Mouse (Mus musculus): ENCODE results near the gene Mtfr1l. TPM values are rescaled to one million over a fixed set of nuclear protein-coding genes. Genes with fewer than 3 reads are reported as not detected.

Gene Mtfr1l
- 39.0 and 39.8 TPM in 2 replicates for polyA plus RNA-seq (2012; ENCODE audit: low replicate concordance)

DNA sequence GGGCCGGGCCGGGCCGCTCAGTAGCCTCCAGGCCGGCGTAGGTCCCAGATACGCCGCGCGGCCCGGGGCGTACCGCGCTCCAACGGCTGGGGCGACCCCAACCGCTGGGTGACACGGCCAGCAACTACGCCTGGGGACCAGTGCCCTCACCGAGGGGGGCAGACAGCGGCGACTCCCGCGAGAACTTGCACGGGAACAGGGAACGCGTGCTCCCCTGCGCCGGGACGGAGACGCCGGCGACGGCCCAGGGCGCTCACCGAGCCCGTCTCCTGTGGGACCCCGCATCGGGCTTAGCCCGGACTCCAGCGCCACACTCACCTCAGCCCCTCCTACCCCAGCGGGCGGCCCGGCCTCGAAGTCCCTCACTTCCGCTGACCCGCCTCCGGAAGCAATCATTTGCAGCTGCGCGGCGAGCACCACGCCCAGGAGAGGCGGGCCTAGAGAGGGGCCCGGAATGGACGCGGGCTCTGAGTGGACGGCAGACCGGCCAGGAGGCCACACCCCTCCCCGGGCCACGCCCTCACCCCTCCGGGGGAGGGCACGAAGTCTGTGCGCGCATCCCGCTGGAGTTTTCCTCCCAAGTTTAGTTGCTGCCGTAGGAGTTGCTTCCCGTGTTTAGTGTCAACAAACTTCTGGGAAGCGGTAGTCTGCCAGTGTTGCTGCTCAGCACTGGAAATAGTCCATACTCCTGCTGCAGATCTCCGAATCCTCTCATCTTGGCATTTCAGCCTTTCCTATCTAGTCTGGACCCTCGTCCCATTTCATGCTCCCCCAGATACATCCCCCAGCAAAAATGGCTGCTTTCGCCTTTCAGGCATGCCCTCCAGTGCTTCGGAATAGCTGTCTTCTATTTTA, at the start of gene Mtfr1l:
Mtfr1l (minus strand) TSS at position 456 of the 855 bp plus-strand sequence.

GRCm38 (mm10) chr4:134551494-134552316, 16.5 kb upstream of the Mtfr1l start, which contains the start of gene Selenon:
Gene Selenon (minus strand): TSS chr4:134552166.

DNA sequence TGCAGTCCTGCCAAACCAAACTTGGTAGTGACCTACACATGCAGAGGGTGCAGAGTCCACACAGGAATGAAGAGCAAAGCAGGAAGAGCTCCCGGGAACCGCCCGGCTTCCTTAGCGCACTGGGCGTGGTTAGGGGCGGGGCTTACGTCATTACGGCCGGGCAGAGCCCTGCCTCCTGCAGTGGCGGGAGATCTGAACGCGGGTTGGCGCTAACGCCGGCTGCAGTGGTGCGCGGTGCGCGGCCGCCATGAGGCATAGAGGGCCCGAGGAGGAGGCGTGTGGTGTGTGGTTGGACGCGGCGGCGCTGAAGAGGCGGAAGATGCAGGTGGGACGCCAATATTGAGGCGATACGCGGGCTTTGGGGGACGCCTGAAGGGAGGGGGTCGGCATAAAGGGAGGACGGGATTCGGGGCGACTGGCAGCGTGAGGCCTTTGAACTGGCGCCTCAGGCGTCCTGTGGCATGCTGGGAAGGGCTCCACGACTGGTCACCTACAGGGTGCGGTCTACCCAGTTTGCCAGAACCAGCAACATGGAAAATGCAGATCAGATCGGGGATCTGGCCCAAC, 24.3 kb downstream of the Mtfr1l start, which contains the start of gene Aunip:
Aunip (plus strand) TSS at position 155 of the 567 bp plus-strand sequence.

DNA sequence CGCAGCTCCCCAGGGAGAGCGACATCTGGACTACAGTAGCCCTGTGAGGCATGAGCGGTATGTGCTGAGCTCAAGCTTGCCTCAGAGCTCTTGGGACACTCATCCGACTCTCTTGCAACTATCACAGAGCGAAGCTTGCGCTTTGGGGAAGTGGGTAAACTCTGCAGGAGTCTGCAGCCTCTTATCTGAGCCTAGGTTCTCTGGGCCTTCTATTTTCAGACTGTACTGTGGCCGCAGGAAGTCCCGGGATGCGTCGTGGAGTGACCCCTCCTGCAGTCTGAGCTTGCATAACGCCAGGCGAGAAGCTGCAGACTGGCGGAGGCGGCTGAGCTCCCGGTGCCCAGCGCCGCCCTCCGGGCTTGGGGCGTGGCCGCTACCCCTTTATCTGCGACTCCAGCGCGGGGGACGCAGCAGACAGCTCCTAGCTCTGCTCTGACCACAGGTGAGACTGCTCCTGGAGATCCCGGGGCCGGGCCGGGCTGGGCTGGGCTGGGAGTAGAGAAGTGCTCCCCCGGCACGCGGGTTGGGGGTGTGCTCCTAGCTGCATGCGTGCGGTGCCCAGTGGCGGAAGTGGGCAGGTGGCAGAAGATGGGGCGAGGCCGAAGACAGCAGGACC, 38.5 kb downstream of the Mtfr1l start, which contains the start of gene Paqr7:
Paqr7 (plus strand) TSS at position 103 of the 616 bp plus-strand sequence.

Other genes starting within 250 kb of the Mtfr1l start
- 1.9 and 4.3 TPM in 2 replicates for gene Pdik1l, start 247.5 kb downstream of the Mtfr1l start, polyA plus RNA-seq (2012; ENCODE audit: low replicate concordance)
- not detected in 2 replicates for gene Trim63, start 220.3 kb downstream of the Mtfr1l start, polyA plus RNA-seq (2012; ENCODE audit: low replicate concordance)
- gene Slc30a2, start 192.2 kb downstream of the Mtfr1l start, polyA plus RNA-seq (2012; ENCODE audit: low replicate concordance), result 0.21 TPM in 1 of 2 replicates, not detected in the other
- 0.76 and 0.95 TPM in 2 replicates for gene Extl1, start 151.5 kb downstream of the Mtfr1l start, polyA plus RNA-seq (2012; ENCODE audit: low replicate concordance)
- gene Pafah2, start 139.1 kb downstream of the Mtfr1l start, polyA plus RNA-seq (2012; ENCODE audit: low replicate concordance), result 0.71 and 1.8 TPM in 2 replicates
- 8.3 and 57.9 TPM in 2 replicates for gene Stmn1, start 67.1 kb downstream of the Mtfr1l start, polyA plus RNA-seq (2012; ENCODE audit: low replicate concordance)
- 11.4 and 19.1 TPM in 2 replicates for gene Paqr7, start 38.7 kb downstream of the Mtfr1l start, polyA plus RNA-seq (2012; ENCODE audit: low replicate concordance)
- 0.17 and 0.57 TPM in 2 replicates for gene Aunip, start 24.4 kb downstream of the Mtfr1l start, polyA plus RNA-seq (2012; ENCODE audit: low replicate concordance)
- 8.7 and 20.9 TPM in 2 replicates for gene Selenon, start 16.8 kb upstream of the Mtfr1l start, polyA plus RNA-seq (2012; ENCODE audit: low replicate concordance)
- 14.8 and 65.0 TPM in 2 replicates for gene Man1c1, start 168.9 kb upstream of the Mtfr1l start, polyA plus RNA-seq (2012; ENCODE audit: low replicate concordance)
- 17.1 and 24.1 TPM in 2 replicates for gene Ldlrap1, start 232.6 kb upstream of the Mtfr1l start, polyA plus RNA-seq (2012; ENCODE audit: low replicate concordance)